Mouse (Mus musculus): ENCODE measurements around the gene Fkbp5. TPM values are rescaled to one million over a fixed set of nuclear protein-coding genes. Genes with fewer than 3 reads are reported as not detected.
"Not testable (repeated sequence)": the region's sequence is repeated elsewhere in the genome, so short reads cannot be mapped to it uniquely, and the experiment has no call there.

The Fkbp5 gene
- polyA plus RNA-seq, 1 experiment = 185 TPM

GRCm38 (mm10) chr17:28360531-28361277, 156.6 kb downstream of the Fkbp5 start:
- WGBS = 89% methylated on average over 9 of the region's 9 CpGs
- TF ChIP-seq POLR2A (IDR thresholded peaks at IDR 0.05; ENCODE audit: insufficient read depth, low read depth, low read length) (no peak), CTCF (IDR thresholded peaks at IDR 0.05; ENCODE audit: insufficient read depth, low read depth, low read length) (no peak)
- Histone ChIP-seq H3K4me1 (ENCODE audit: control insufficient read depth, insufficient read depth, low read length) (peaks cover 6% of the 10 kb centered on the region), H3K27ac (ENCODE audit: insufficient read depth, low read depth, low read length) (no peak overlapping the region), H3K4me3 (ENCODE audit: insufficient read depth, low read depth, low read length) (no peak overlapping the region)

GRCm38 (mm10) chr17:28358576-28359261, 158.6 kb downstream of the Fkbp5 start:
- not testable (repeated sequence) for H3K4me1 ChIP-seq (ENCODE audit: control insufficient read depth, insufficient read depth, low read length); H3K27ac ChIP-seq (ENCODE audit: insufficient read depth, low read depth, low read length); H3K4me3 ChIP-seq (ENCODE audit: insufficient read depth, low read depth, low read length)
- 27% methylated on average over 24 of the region's 24 CpGs for WGBS

- no peak for TF ChIP-seq POLR2A (IDR thresholded peaks at IDR 0.05; ENCODE audit: insufficient read depth, low read depth, low read length)
- TF ChIP-seq CTCF (IDR thresholded peaks at IDR 0.05; ENCODE audit: insufficient read depth, low read depth, low read length) = no peak
- 90% methylated on average over 12 of the region's 12 CpGs for WGBS
- Histone ChIP-seq H3K4me1 (ENCODE audit: control insufficient read depth, insufficient read depth, low read length) (peaks cover 9% of the 10 kb centered on the region), H3K4me3 (ENCODE audit: insufficient read depth, low read depth, low read length) (no peak overlapping the region), H3K27ac (ENCODE audit: insufficient read depth, low read depth, low read length) (no peak overlapping the region)
Measured at GRCm38 (mm10) chr17:28355871-28356270, 161.5 kb downstream of the Fkbp5 start.

GRCm38 (mm10) chr17:28352018-28352417, 165.3 kb downstream of the Fkbp5 start:
- no peak for TF ChIP-seq CTCF (IDR thresholded peaks at IDR 0.05; ENCODE audit: insufficient read depth, low read depth, low read length)
- TF ChIP-seq POLR2A (IDR thresholded peaks at IDR 0.05; ENCODE audit: insufficient read depth, low read depth, low read length) = no peak
- H3K4me1 ChIP-seq (ENCODE audit: control insufficient read depth, insufficient read depth, low read length) = peaks cover 11% of the 10 kb centered on the region
- H3K27ac ChIP-seq (ENCODE audit: insufficient read depth, low read depth, low read length) = no peak overlapping the region
- 59% methylated on average over 11 of the region's 11 CpGs for WGBS
- no peak overlapping the region for H3K4me3 ChIP-seq (ENCODE audit: insufficient read depth, low read depth, low read length)

- H3K4me3 ChIP-seq (ENCODE audit: insufficient read depth, low read depth, low read length) = peak overlapping the region; percentile 55
- H3K27ac ChIP-seq (ENCODE audit: insufficient read depth, low read depth, low read length) = no peak overlapping the region
- peaks cover 11% of the 10 kb centered on the region for H3K4me1 ChIP-seq (ENCODE audit: control insufficient read depth, insufficient read depth, low read length)
- 4% methylated on average over 29 of the region's 29 CpGs for WGBS
- TF ChIP-seq POLR2A (IDR thresholded peaks at IDR 0.05; ENCODE audit: insufficient read depth, low read depth, low read length) (no peak), CTCF (IDR thresholded peaks at IDR 0.05; ENCODE audit: insufficient read depth, low read depth, low read length) (no peak)
Measured at GRCm38 (mm10) chr17:28351353-28351890, 165.9 kb downstream of the Fkbp5 start.

GRCm38 (mm10) chr17:28350466-28351352, 166.6 kb downstream of the Fkbp5 start, which contains the start of gene Tead3:
Gene Tead3 (minus strand): TSS chr17:28350817.
- under 1% methylated on average over 71 of the region's 73 CpGs for whole genome bisulfite sequencing
- Histone ChIP-seq H3K27ac (ENCODE audit: insufficient read depth, low read depth, low read length) (no peak within 1 kb of the TSS), H3K4me1 (ENCODE audit: control insufficient read depth, insufficient read depth, low read length) (peaks cover 11% of the 10 kb centered on the region), H3K4me3 (ENCODE audit: insufficient read depth, low read depth, low read length) (peak within 1 kb of the TSS; percentile 55)
- TF ChIP-seq CTCF (IDR thresholded peaks at IDR 0.05; ENCODE audit: insufficient read depth, low read depth, low read length) = no peak
- no peak for TF ChIP-seq POLR2A (IDR thresholded peaks at IDR 0.05; ENCODE audit: insufficient read depth, low read depth, low read length)

- Histone ChIP-seq H3K27ac (ENCODE audit: insufficient read depth, low read depth, low read length) (no peak overlapping the region), H3K4me1 (ENCODE audit: control insufficient read depth, insufficient read depth, low read length) (peaks cover 11% of the 10 kb centered on the region), H3K4me3 (ENCODE audit: insufficient read depth, low read depth, low read length) (peak overlapping the region; percentile 42)
- no peak for TF ChIP-seq POLR2A (IDR thresholded peaks at IDR 0.05; ENCODE audit: insufficient read depth, low read depth, low read length)
- no peak for TF ChIP-seq CTCF (IDR thresholded peaks at IDR 0.05; ENCODE audit: insufficient read depth, low read depth, low read length)
- 2% methylated on average over 54 of the region's 54 CpGs for WGBS
Measured at GRCm38 (mm10) chr17:28349901-28350465, 167.3 kb downstream of the Fkbp5 start.

- peaks cover 11% of the 10 kb centered on the region for H3K4me1 ChIP-seq (ENCODE audit: control insufficient read depth, insufficient read depth, low read length)
- H3K27ac ChIP-seq (ENCODE audit: insufficient read depth, low read depth, low read length) = no peak overlapping the region
- TF ChIP-seq CTCF (IDR thresholded peaks at IDR 0.05; ENCODE audit: insufficient read depth, low read depth, low read length) = no peak
- no peak for TF ChIP-seq POLR2A (IDR thresholded peaks at IDR 0.05; ENCODE audit: insufficient read depth, low read depth, low read length)
- WGBS = 48% methylated on average over 13 of the region's 13 CpGs
- peak overlapping the region; percentile 42 for H3K4me3 ChIP-seq (ENCODE audit: insufficient read depth, low read depth, low read length)
Measured at GRCm38 (mm10) chr17:28349264-28349880, 168.0 kb downstream of the Fkbp5 start.

Other genes with a start within 250 kb of the Fkbp5 start
- gene Fance, start 204.0 kb downstream of the Fkbp5 start, polyA plus RNA-seq (2012; ENCODE audit: insufficient read depth, insufficient read length, low replicate concordance, missing spikeins) = not detected in 2 replicates
- gene Rpl10a, start 189.1 kb downstream of the Fkbp5 start, polyA plus RNA-seq (2012; ENCODE audit: insufficient read depth, insufficient read length, low replicate concordance, missing spikeins) = 1,471 TPM in 1 of 2 replicates, not detected in the other
- gene Tead3, start 166.7 kb downstream of the Fkbp5 start, polyA plus RNA-seq (2012; ENCODE audit: insufficient read depth, insufficient read length, low replicate concordance, missing spikeins) = not detected in 2 replicates
- gene Tulp1, start 152.3 kb downstream of the Fkbp5 start, polyA plus RNA-seq (2012; ENCODE audit: insufficient read depth, insufficient read length, low replicate concordance, missing spikeins) = not detected in 2 replicates
- gene Armc12, start 13.3 kb upstream of the Fkbp5 start, polyA plus RNA-seq (2012; ENCODE audit: insufficient read depth, insufficient read length, low replicate concordance, missing spikeins) = not detected in 2 replicates
- not detected in 2 replicates for gene Clpsl2, start 31.9 kb upstream of the Fkbp5 start, polyA plus RNA-seq (2012; ENCODE audit: insufficient read depth, insufficient read length, low replicate concordance, missing spikeins)
- not detected in 2 replicates for gene Clps, start 43.2 kb upstream of the Fkbp5 start, polyA plus RNA-seq (2012; ENCODE audit: insufficient read depth, insufficient read length, low replicate concordance, missing spikeins)
- gene Lhfpl5, start 58.1 kb upstream of the Fkbp5 start, polyA plus RNA-seq (2012; ENCODE audit: insufficient read depth, insufficient read length, low replicate concordance, missing spikeins) = not detected in 2 replicates
- gene Srpk1, start 105.2 kb upstream of the Fkbp5 start, polyA plus RNA-seq (2012; ENCODE audit: insufficient read depth, insufficient read length, low replicate concordance, missing spikeins) = 455 TPM in 1 of 2 replicates, not detected in the other
- gene Slc26a8, start 172.7 kb upstream of the Fkbp5 start, polyA plus RNA-seq (2012; ENCODE audit: insufficient read depth, insufficient read length, low replicate concordance, missing spikeins) = not detected in 2 replicates
- gene Mapk14, start 173.8 kb upstream of the Fkbp5 start, polyA plus RNA-seq (2012; ENCODE audit: insufficient read depth, insufficient read length, low replicate concordance, missing spikeins) = not detected in 2 replicates
- gene AC170998.1, start 208.6 kb upstream of the Fkbp5 start, polyA plus RNA-seq (2012; ENCODE audit: insufficient read depth, insufficient read length, low replicate concordance, missing spikeins) = not detected in 2 replicates

Measured in olfactory bulb, adult 2 months (tissue).